Mouse (Mus musculus) hindbrain, embryonic 14.5 days (tissue): ENCODE measurements around the gene Vmn1r49. TPM values are rescaled to one million over a fixed set of nuclear protein-coding genes. Genes with fewer than 3 reads are reported as not detected.
"Not testable (repeated sequence)": the region's sequence is repeated elsewhere in the genome, so short reads cannot be mapped to it uniquely, and the experiment has no call there.

Experiments
- ATAC-seq: fragments of 200-750 bp; cut with Nextera tagmentation; 2 replicates; pipeline ENCODE4 v1.8.0; 2017; ENCODE audit warnings: moderate number of reproducible peaks, mild to moderate bottlenecking, moderate TSS enrichment, moderate library complexity; ENCODE audit not compliant: low FRiP score
- DNase-seq: peaks from one replicate; pipeline ENCODE4 v3.0.0-alpha.2; 2015; ENCODE audit warnings: low spot score
- H3K27ac ChIP-seq: fragments of 300-500 bp; sonication (generic); 2 replicates; pipeline ENCODE4 v1.5.1; 2014; ENCODE audit warnings: mild to moderate bottlenecking, moderate library complexity
- H3K27me3 ChIP-seq: fragments of 300-500 bp; sonication (generic); 2 replicates; pipeline ENCODE4 v1.6.1; 2014; ENCODE audit warnings: mild to moderate bottlenecking, low read length, mixed read lengths; ENCODE audit not compliant: control insufficient read depth, insufficient read depth
- H3K36me3 ChIP-seq: fragments of 300-500 bp; sonication (generic); replicated peaks from 2 replicates; pipeline ENCODE4 v1.6.1; 2014; ENCODE audit not compliant: control insufficient read depth, insufficient read depth
- H3K4me1 ChIP-seq: fragments of 300-500 bp; sonication (generic); replicated peaks from 2 replicates; pipeline ENCODE4 v1.6.1; 2014; ENCODE audit warnings: antibody characterized with exemption, low read length, mixed read lengths; ENCODE audit not compliant: control insufficient read depth, insufficient read depth
- H3K4me2 ChIP-seq: fragments of 300-500 bp; sonication (generic); replicated peaks from 2 replicates; pipeline ENCODE4 v1.6.1; 2014; ENCODE audit warnings: mild to moderate bottlenecking, moderate library complexity
- H3K4me3 ChIP-seq: fragments of 300-500 bp; sonication (generic); replicated peaks from 2 replicates; pipeline ENCODE4 v1.5.1; 2014; ENCODE audit warnings: mild to moderate bottlenecking, low read length
- H3K9ac ChIP-seq: fragments of 300-500 bp; sonication (generic); 2 replicates; pipeline ENCODE4 v1.6.1; 2014
- H3K9me3 ChIP-seq: fragments of 300-500 bp; sonication (generic); 2 replicates; pipeline ENCODE4 v1.6.1; 2016; ENCODE audit warnings: low read length; ENCODE audit not compliant: control insufficient read depth
- WGBS: fragments of 180-500 bp; shearing (Covaris S2); extraction: QIAGEN DNeasy Blood & Tissue Kit; methylation state at CpG from one replicate; pipeline ENCODE4 v1.1.7; 2014; 5-methylcytosine and 5-hydroxymethylcytosine counted together
- polyA plus RNA-seq: library from polyadenylated mRNA; unstranded; fragments of >200 nt; fragmentation: Nextera tagmentation; extraction: Ambion mirVana; gene quantifications from 2 replicates; pipeline ENCODE4 v1.2.1, GENCODE M21; 2014

Vmn1r49 gene
- polyA plus RNA-seq, result not detected in 2 replicates

GRCm38 (mm10) chr6:90078406-90078805 lies at the start of gene Vmn1r49:
Gene Vmn1r49, minus strand, starts transcription at chr6:90078506.
- no peak within 1 kb of the TSS for H3K4me2 ChIP-seq
- H3K4me3 ChIP-seq, result no peak within 1 kb of the TSS
- H3K9ac ChIP-seq, result no peak within 1 kb of the TSS
- DNase-seq, result no peak
- WGBS, result 77% methylated on average over 4 of the region's 4 CpGs
- no peak for ATAC-seq
- peaks cover 6% of the 10 kb centered on the region; the same call in 1 of the 2 replicates for H3K9me3 ChIP-seq
- H3K27ac ChIP-seq, result no peak within 1 kb of the TSS
- no peaks in the 10 kb centered on the region for H3K4me1 ChIP-seq
- H3K36me3 ChIP-seq, result no peaks in the 10 kb centered on the region
- H3K27me3 ChIP-seq, result no peaks in the 10 kb centered on the region

- H3K9ac ChIP-seq, H3K27me3 ChIP-seq, H3K27ac ChIP-seq, H3K4me1 ChIP-seq, H3K4me3 ChIP-seq, H3K36me3 ChIP-seq, H3K4me2 ChIP-seq, ATAC-seq, DNase-seq: not testable (repeated sequence)
- 93% methylated on average over 1 of the region's 1 CpGs for WGBS
- 0 out of 2 replicates have a peak, but pooled peaks cover 11% of the 10 kb centered on the region for H3K9me3 ChIP-seq
Observed at GRCm38 (mm10) chr6:90122296-90122695, 44.0 kb upstream of the Vmn1r49 start, which contains the start of gene Vmn1r51. Gene Vmn1r51, plus strand, starts transcription at chr6:90122596.

- no peak within 1 kb of the TSS for H3K4me2 ChIP-seq
- no peaks in the 10 kb centered on the region for H3K9me3 ChIP-seq
- no peaks in the 10 kb centered on the region for H3K4me1 ChIP-seq
- ATAC-seq (no peak), DNase-seq (no peak)
- no peak within 1 kb of the TSS for H3K4me3 ChIP-seq
- H3K36me3 ChIP-seq, result no peaks in the 10 kb centered on the region
- WGBS, result 56% methylated on average over 2 of the region's 2 CpGs
- H3K27me3 ChIP-seq, result no peaks in the 10 kb centered on the region
- no peak within 1 kb of the TSS for H3K27ac ChIP-seq
- H3K9ac ChIP-seq, result no peak within 1 kb of the TSS
Observed at GRCm38 (mm10) chr6:90101130-90101529, 22.8 kb upstream of the Vmn1r49 start, which contains the start of gene Vmn1r50. Gene Vmn1r50, plus strand, starts transcription at chr6:90101430.

GRCm38 (mm10) chr6:90100566-90100965 lies 22.3 kb upstream of the Vmn1r49 start:
- Histone ChIP-seq H3K36me3 (no peaks in the 10 kb centered on the region), H3K27ac (no peak overlapping the region), H3K4me3 (no peak overlapping the region), H3K4me1 (no peaks in the 10 kb centered on the region), H3K9me3 (no peaks in the 10 kb centered on the region), H3K27me3 (no peaks in the 10 kb centered on the region), H3K9ac (no peak overlapping the region), H3K4me2 (no peak overlapping the region)
- ATAC-seq, result no peak
- WGBS, result 91% methylated on average over 2 of the region's 2 CpGs
- no peak for DNase-seq

GRCm38 (mm10) chr6:90036741-90037140 lies 41.6 kb downstream of the Vmn1r49 start, which contains the start of gene Vmn1r48:
Gene Vmn1r48, minus strand, starts transcription at chr6:90036841.
- no CpG with 5 or more reads among the region's 2 CpGs for WGBS

More at GRCm38 (mm10) chr6:90036741-90037140, 41.6 kb downstream of the Vmn1r49 start, which contains the start of gene Vmn1r48:
- not testable (repeated sequence) for H3K9me3 ChIP-seq, H3K27ac ChIP-seq, H3K36me3 ChIP-seq, ATAC-seq, H3K9ac ChIP-seq, H3K4me1 ChIP-seq, DNase-seq, H3K4me3 ChIP-seq, H3K4me2 ChIP-seq, H3K27me3 ChIP-seq

Other genes starting within 250 kb of the Vmn1r49 start
- not detected in 2 replicates for gene Vmn1r42, start 202.1 kb downstream of the Vmn1r49 start, polyA plus RNA-seq
- gene Vmn1r43, start 202.1 kb downstream of the Vmn1r49 start, polyA plus RNA-seq, result not detected in 2 replicates
- not detected in 2 replicates for gene Vmn1r44, start 194.8 kb downstream of the Vmn1r49 start, polyA plus RNA-seq
- gene Vmn1r45, start 137.9 kb downstream of the Vmn1r49 start, polyA plus RNA-seq, result not detected in 2 replicates
- not detected in 2 replicates for gene Vmn1r46, start 109.2 kb downstream of the Vmn1r49 start, polyA plus RNA-seq
- gene Vmn1r47, start 62.4 kb downstream of the Vmn1r49 start, polyA plus RNA-seq, result not detected in 2 replicates
- not detected in 2 replicates for gene Vmn1r48, start 41.7 kb downstream of the Vmn1r49 start, polyA plus RNA-seq
- gene Vmn1r50, start 22.9 kb upstream of the Vmn1r49 start, polyA plus RNA-seq, result not detected in 2 replicates
- gene Vmn1r51, start 44.1 kb upstream of the Vmn1r49 start, polyA plus RNA-seq, result 0.08 TPM in 2 replicates
- not detected in 2 replicates for gene Vmn1r52, start 96.3 kb upstream of the Vmn1r49 start, polyA plus RNA-seq
- not detected in 2 replicates for gene V1ra8, start 124.3 kb upstream of the Vmn1r49 start, polyA plus RNA-seq
- not detected in 2 replicates for gene Vmn1r53, start 145.9 kb upstream of the Vmn1r49 start, polyA plus RNA-seq
- not detected in 2 replicates for gene Vmn1r54, start 167.8 kb upstream of the Vmn1r49 start, polyA plus RNA-seq
- gene BC048671, start 222.7 kb upstream of the Vmn1r49 start, polyA plus RNA-seq, result not detected in 2 replicates
- not detected in 2 replicates for gene Chst13, start 246.7 kb upstream of the Vmn1r49 start, polyA plus RNA-seq